Mouse (Mus musculus) olfactory bulb, adult 2 months (tissue): ENCODE data around the gene Lhx5. TPM values are rescaled to one million over a fixed set of nuclear protein-coding genes. Genes with fewer than 3 reads are reported as not detected.

Experiments
- H3K27ac ChIP-seq: fragments of 200-500 bp; 2 replicates; pipeline ENCODE4 v1.5.1; 2012; ENCODE audit warnings: low read depth, low read length; ENCODE audit not compliant: insufficient read depth
- H3K4me1 ChIP-seq: fragments of 200-500 bp; 2 replicates; pipeline ENCODE4 v1.6.1; 2012; ENCODE audit warnings: low read length; ENCODE audit not compliant: control insufficient read depth, insufficient read depth
- H3K4me3 ChIP-seq: fragments of 200-500 bp; 2 replicates; pipeline ENCODE4 v1.5.1; 2012; ENCODE audit warnings: mild to moderate bottlenecking, low read depth, low read length, moderate library complexity; ENCODE audit not compliant: insufficient read depth
- CTCF ChIP-seq: fragments of 200-500 bp; IDR thresholded peaks from 2 replicates; pipeline ENCODE4 v1.5.1; 2012; ENCODE audit warnings: low read depth, mild to moderate bottlenecking, low read length, moderate library complexity; ENCODE audit not compliant: insufficient read depth
- POLR2A ChIP-seq: fragments of 200-500 bp; IDR thresholded peaks from 2 replicates; pipeline ENCODE4 v1.6.1; 2012; ENCODE audit warnings: mild to moderate bottlenecking, low read depth, low read length, moderate library complexity; ENCODE audit not compliant: insufficient read depth
- WGBS: fragments of 180-500 bp; shearing (Covaris S2); methylation state at CpG from one replicate; pipeline ENCODE4 v1.1.7; 2018; 5-methylcytosine and 5-hydroxymethylcytosine counted together
- polyA plus RNA-seq: library from polyadenylated mRNA; stranded (reverse); fragments of >200 nt; gene quantifications from 2 replicates; pipeline ENCODE4 v1.2.4, GENCODE M21; 2012; ENCODE audit warnings: low replicate concordance; ENCODE audit not compliant: missing spikeins, insufficient read depth, insufficient read length

Gene Lhx5
- polyA plus RNA-seq, 1 experiment = not detected

- WGBS = 60% methylated on average over 13 of the region's 13 CpGs
- H3K4me1 ChIP-seq = no peaks in the 10 kb centered on the region
- H3K27ac ChIP-seq = no peak overlapping the region
- no peak for TF ChIP-seq CTCF
- no peak for TF ChIP-seq POLR2A
- no peak overlapping the region for H3K4me3 ChIP-seq
Measured at GRCm38 (mm10) chr5:120447305-120447704, 15.8 kb downstream of the Lhx5 start.

GRCm38 (mm10) chr5:120454756-120455337 is 23.3 kb downstream of the Lhx5 start:
- TF ChIP-seq POLR2A (no peak), CTCF (no peak)
- Histone ChIP-seq H3K4me1 (no peaks in the 10 kb centered on the region; the same call in 1 of the 2 replicates), H3K27ac (no peak overlapping the region), H3K4me3 (no peak overlapping the region)
- WGBS = 82% methylated on average over 14 of the region's 14 CpGs

GRCm38 (mm10) chr5:120456253-120456652 is 24.8 kb downstream of the Lhx5 start:
- WGBS = 69% methylated on average over 1 of the region's 1 CpGs
- no peak for TF ChIP-seq CTCF
- Histone ChIP-seq H3K4me1 (no peaks in the 10 kb centered on the region; the same call in 1 of the 2 replicates), H3K4me3 (no peak overlapping the region), H3K27ac (no peak overlapping the region)

GRCm38 (mm10) chr5:120456841-120457554 is 25.5 kb downstream of the Lhx5 start:
- Histone ChIP-seq H3K27ac (no peak overlapping the region), H3K4me3 (no peak overlapping the region), H3K4me1 (no peaks in the 10 kb centered on the region; the same call in 1 of the 2 replicates)
- TF ChIP-seq CTCF (no peak), POLR2A (no peak)
- 55% methylated on average over 7 of the region's 7 CpGs for WGBS

DNA sequence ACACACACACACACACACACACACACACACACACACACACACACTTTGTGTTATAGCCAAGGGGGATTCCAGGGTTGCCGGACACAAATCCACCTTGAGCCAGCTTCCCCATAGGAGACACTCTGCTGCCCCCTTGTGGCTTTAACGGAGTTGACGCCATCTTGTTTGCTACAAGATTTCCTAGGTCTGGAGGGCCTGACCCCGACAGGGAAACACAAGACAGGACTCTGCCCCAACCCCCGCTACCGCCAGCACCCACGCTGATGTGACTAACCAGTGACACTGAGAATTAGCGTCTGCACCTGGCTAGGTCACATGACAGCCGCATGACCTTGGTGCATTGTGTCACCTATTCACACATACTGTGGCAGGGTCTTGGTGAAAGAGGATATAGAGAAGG is 26.1 kb downstream of the Lhx5 start:
- Histone ChIP-seq H3K27ac (no peak overlapping the region), H3K4me3 (no peak overlapping the region), H3K4me1 (no peaks in the 10 kb centered on the region; the same call in 1 of the 2 replicates)
- TF ChIP-seq CTCF (peak; percentile 54), POLR2A (no peak)
- WGBS = 7% methylated on average over 9 of the region's 9 CpGs

DNA sequence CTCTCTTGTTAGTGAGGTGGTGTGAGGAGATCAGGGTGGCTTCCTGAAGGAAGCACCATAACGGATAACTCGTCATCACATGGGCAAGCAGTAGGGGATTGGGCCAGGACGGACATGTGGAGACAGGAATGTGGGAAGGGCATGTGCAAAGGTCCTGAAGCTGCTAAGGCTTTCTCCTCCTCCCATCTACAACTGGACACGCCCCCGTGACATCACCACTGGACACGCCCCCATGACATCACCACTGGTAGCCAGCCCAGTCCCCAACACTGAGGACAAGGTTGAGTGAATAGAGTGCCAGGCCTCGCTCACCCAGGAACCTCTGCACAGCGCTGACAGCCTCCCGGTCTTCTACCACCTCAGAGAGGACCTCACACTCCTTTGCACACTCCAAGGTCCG is 27.6 kb downstream of the Lhx5 start:
- no peaks in the 10 kb centered on the region; the same call in 1 of the 2 replicates for H3K4me1 ChIP-seq
- no peak overlapping the region for H3K27ac ChIP-seq
- WGBS = 80% methylated on average over 10 of the region's 10 CpGs
- no peak overlapping the region for H3K4me3 ChIP-seq
- TF ChIP-seq CTCF = no peak
- no peak for TF ChIP-seq POLR2A

DNA sequence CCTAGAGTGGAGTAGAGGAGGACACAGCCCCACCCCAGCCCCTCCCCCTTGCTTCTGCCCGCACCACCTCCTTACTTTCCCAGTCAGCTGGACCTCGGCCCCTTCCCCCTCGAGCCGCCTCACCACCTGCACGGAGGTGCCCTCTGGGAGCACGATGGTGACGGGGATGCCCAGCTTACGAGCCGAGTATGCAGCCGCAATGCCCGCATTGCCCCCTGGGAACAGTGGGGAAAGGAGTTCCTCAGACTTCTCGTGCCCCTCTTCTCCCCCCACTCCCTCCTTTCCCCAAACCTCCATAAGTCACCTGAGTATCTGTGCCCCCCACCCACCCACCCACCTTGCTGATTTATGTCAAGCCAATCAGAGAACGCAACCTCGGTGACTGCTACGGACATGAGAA is 30.4 kb downstream of the Lhx5 start:
- Histone ChIP-seq H3K4me1 (no peaks in the 10 kb centered on the region; the same call in 1 of the 2 replicates), H3K4me3 (no peak overlapping the region), H3K27ac (no peak overlapping the region)
- TF ChIP-seq POLR2A = no peak
- no peak for TF ChIP-seq CTCF
- WGBS = 79% methylated on average over 15 of the region's 15 CpGs

- 81% methylated on average over 4 of the region's 4 CpGs for WGBS
- H3K4me3 ChIP-seq = no peak overlapping the region
- H3K4me1 ChIP-seq = no peaks in the 10 kb centered on the region
- H3K27ac ChIP-seq = no peak overlapping the region
- TF ChIP-seq CTCF (no peak), POLR2A (no peak)
Measured at GRCm38 (mm10) chr5:120464321-120464720, 32.8 kb downstream of the Lhx5 start.

DNA sequence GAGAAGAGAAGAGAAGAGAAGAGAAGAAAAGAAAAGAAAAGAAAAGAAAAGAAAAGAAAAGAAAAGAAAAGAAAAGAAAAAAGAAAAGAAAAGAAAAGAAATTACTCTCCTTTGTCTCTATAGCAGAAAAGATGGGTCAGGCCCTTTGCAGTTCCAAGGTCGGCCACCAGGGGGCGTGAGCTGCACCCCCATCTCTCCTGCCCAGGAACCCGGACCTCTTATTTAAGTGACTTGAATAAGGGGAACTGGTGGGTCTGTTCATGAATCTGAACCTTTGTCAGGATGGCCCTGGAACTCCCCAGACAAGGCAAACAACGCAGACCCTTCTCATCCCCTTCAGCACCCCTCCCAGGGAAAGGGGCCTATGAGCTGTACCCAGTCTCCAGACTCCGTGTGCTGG is 33.6 kb downstream of the Lhx5 start:
- Histone ChIP-seq H3K27ac (no peak overlapping the region), H3K4me1 (no peaks in the 10 kb centered on the region), H3K4me3 (no peak overlapping the region)
- 40% methylated on average over 5 of the region's 5 CpGs for WGBS
- no peak for TF ChIP-seq POLR2A
- TF ChIP-seq CTCF = peak; percentile 42; the same call in 1 of the 2 replicates

- TF ChIP-seq POLR2A (no peak), CTCF (no peak)
- 60% methylated on average over 6 of the region's 6 CpGs for WGBS
- Histone ChIP-seq H3K4me1 (no peaks in the 10 kb centered on the region), H3K4me3 (no peak overlapping the region), H3K27ac (no peak overlapping the region)
Measured at GRCm38 (mm10) chr5:120465860-120466259, 34.4 kb downstream of the Lhx5 start.
